Mouse (Mus musculus): ENCODE data around the gene Col9a2. TPM values are rescaled to one million over a fixed set of nuclear protein-coding genes. Genes with fewer than 3 reads are reported as not detected.

Col9a2 gene
- polyA plus RNA-seq, 1 experiment = 17.5 TPM

DNA sequence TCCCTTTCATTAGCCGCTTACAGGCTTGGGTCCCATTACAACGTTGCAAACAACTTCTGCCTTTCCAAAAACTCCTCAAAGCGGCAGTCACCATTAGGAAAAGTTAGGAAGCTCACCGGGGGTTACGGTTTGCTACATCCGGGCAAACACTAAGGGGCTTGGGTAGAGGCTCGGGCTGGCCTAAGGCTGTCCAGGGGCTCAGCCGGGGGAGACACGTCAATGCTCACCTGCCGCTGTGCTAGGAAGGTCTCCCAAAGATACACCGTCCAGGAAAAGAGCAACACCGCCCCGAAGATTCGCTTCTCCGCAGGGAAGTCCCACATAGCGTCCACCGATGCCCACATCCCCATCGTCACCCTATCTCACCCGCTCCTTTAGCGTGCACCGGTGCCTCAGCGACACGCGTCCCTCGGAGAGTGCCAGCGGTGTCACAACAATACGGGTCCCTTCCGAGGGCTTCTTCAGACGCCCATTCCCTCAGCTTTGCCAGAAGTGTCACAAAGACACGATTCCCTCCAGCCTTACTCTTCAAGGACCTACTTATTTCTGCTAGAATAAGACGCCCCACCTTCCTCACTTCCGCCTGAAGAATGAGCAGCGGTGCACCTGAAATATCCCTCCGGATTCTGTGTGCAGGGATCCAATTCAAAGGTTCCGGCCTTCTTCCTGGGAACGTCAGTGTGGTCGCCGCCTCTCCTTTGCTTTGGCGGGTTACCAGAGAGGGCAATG lies 58.6 kb downstream of the Col9a2 start, which contains the start of gene Zmpste24:
Gene Zmpste24, minus strand, starts transcription at position 592 of the 729 bp plus-strand sequence.
- DNase-seq (ENCODE audit: low read depth) = peak; percentile 98
- TF ChIP-seq CTCF (IDR thresholded peaks at IDR 0.05; ENCODE audit: borderline replicate concordance, extremely low read depth, insufficient read depth, insufficient read length) (no peak), POLR2A (IDR thresholded peaks at IDR 0.05; ENCODE audit: borderline replicate concordance, extremely low read depth, insufficient read depth, insufficient read length, poor library complexity, severe bottlenecking) (no peak; the same call in 1 of the 2 replicates)

DNA sequence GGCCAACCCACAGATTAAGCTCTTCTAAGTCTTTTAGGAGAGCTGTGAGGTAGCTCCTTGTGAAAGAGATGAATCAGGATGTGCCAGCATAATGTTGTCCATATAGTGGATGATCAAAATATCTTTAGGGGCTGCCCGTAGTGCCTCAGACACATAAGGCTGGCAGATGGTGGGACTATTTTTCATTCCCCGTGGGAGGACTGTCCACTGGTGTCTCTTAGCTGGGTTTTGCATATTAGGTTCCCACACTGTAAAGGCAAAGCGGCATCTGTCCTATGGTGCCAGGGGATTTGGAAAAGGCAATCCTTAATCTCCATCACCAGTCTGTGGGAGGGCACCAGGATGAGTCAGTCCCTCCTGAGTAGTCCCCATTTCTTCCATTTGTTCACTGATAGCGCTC lies 64.1 kb downstream of the Col9a2 start:
- DNase-seq (ENCODE audit: low read depth) = no peak
- TF ChIP-seq CTCF (IDR thresholded peaks at IDR 0.05; ENCODE audit: borderline replicate concordance, extremely low read depth, insufficient read depth, insufficient read length) = no peak
- no peak for TF ChIP-seq POLR2A (IDR thresholded peaks at IDR 0.05; ENCODE audit: borderline replicate concordance, extremely low read depth, insufficient read depth, insufficient read length, poor library complexity, severe bottlenecking)

Other genes with a start within 250 kb of the Col9a2 start
- gene Nfyc, start 207.8 kb upstream of the Col9a2 start, polyA plus RNA-seq (2012; rRNA removed) = 160 and 212 TPM in 2 replicates
- 21.8 and 39.8 TPM in 2 replicates for gene Rims3, start 184.6 kb upstream of the Col9a2 start, polyA plus RNA-seq (2012; rRNA removed)
- gene Exo5, start 114.4 kb upstream of the Col9a2 start, polyA plus RNA-seq (2012; rRNA removed) = 31.2 and 32.6 TPM in 2 replicates
- 2.9 and 4.2 TPM in 2 replicates for gene Zfp69, start 87.7 kb upstream of the Col9a2 start, polyA plus RNA-seq (2012; rRNA removed)
- 34.4 and 59.8 TPM in 2 replicates for gene Smap2, start 22.1 kb upstream of the Col9a2 start, polyA plus RNA-seq (2012; rRNA removed)
- 17.5 and 19.4 TPM in 2 replicates for gene Zmpste24, start 58.9 kb downstream of the Col9a2 start, polyA plus RNA-seq (2012; rRNA removed)
- gene Tmco2, start 69.8 kb downstream of the Col9a2 start, polyA plus RNA-seq (2012; rRNA removed) = not detected in 2 replicates
- gene Rlf, start 175.7 kb downstream of the Col9a2 start, polyA plus RNA-seq (2012; rRNA removed) = 15.5 and 23.2 TPM in 2 replicates